Mouse (Mus musculus) stomach, postnatal 0 days (tissue): ENCODE measurements around the gene Setd2.

ENCODE experiments used
- CTCF ChIP-seq: IDR thresholded peaks from 2 replicates; pipeline ENCODE4 v1.5.1; 2016; ENCODE audit warnings: antibody characterized with exemption, low read depth, mild to moderate bottlenecking, moderate library complexity
- EP300 ChIP-seq: optimal IDR thresholded peaks from 2 replicates; pipeline ENCODE3; 2016; ENCODE audit warnings: antibody characterized with exemption

DNA sequence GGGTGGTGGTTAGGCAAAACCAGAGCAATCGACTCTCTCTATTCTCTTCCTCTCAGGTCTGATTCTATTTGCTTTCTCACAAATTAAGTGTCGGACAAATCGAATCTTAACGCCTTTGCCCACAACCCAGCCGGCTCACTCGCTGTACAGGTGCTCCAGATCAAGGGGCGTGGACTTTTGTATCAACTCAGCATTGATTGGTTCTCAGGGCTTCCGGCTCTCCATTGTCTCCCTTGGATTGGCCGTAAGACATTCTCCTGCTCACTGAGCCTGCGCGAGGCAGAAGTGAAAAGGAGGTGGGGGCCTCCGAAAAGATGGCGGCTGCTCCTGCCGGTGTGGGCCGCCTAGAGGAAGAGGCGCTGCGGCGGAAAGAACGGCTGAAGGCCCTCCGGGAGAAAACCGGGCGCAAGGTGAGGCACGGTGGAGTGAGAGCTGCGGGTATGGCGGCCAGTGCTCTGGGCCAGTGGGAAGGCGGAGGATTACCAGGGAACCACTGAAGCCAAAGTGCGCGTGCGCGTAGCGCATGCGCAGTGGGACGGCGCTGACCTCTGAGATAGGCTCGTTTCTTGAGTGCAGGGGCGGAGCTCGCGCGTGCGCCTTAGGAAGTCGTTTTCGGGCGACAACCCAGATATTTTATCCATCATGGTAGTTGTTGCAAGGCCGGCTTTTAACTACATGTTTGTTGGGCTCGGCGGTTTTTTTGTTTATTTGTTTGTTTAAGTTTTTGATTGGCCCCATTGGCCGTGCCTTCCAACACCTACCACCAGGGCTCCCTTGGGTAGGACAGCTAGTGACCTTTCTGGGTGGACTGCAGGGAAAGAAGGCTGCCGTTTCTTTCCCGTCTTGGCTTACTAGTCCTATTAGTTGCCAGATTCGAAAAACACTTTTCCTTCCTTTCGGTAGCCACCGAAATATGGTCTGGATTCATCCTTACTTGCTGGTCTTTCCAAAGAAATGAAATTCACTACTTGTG lies 124.1 kb downstream of the Setd2 start, which contains the start of gene Ccdc12:
- TF ChIP-seq EP300: no peak
- peak; percentile 53 for TF ChIP-seq CTCF
